In genomic region chr9:111057544-111058370, GRCm38 (mm10) we compare ENCODE assay signal across 8 mouse cellular contexts. TPM values are rescaled to one million over a fixed set of nuclear protein-coding genes. Genes with fewer than 3 reads are reported as not detected.
DNase-seq lines count a peak whose midpoint lies in the region; ATAC-seq lines count a peak whose summit lies in the region.

No protein-coding gene starts in this region.

- no peak for DNase-seq in hindbrain, embryonic 11.5 days (ENCODE audit: low spot score)
- DNase-seq in 3134 (ENCODE audit: extremely low read depth, insufficient read length, low spot score), result peak; percentile 10
- no peak for DNase-seq in liver, embryonic 11.5 days (ENCODE audit: low spot score)
- DNase-seq in natural killer cell, adult 2 months (ENCODE audit: low spot score in 2 of 2), result no peak
- DNase-seq in adrenal gland, postnatal 4 days (ENCODE audit: low spot score in 2 of 2), result no peak
- DNase-seq in thymus, postnatal 36 days, result no peak

- no peaks in the 10 kb centered on the region for H3K27me3 ChIP-seq in hindbrain, embryonic 12.5 days
- no peaks in the 10 kb centered on the region for H3K27me3 ChIP-seq in hindbrain, embryonic 11.5 days (ENCODE audit: control insufficient read depth, insufficient read depth, low read length)
- no peaks in the 10 kb centered on the region for H3K27me3 ChIP-seq in liver, embryonic 11.5 days (replicated peaks; ENCODE audit: control insufficient read depth, insufficient read depth, low read length)

- H3K4me2 ChIP-seq in hindbrain, embryonic 12.5 days (replicated peaks), result peak overlapping the region; percentile 39; the same call in 1 of the 2 replicates
- H3K4me2 ChIP-seq in hindbrain, embryonic 11.5 days (replicated peaks; ENCODE audit: low read depth, low read length), result no peak overlapping the region
- peak overlapping the region; percentile 89 for H3K4me2 ChIP-seq in liver, embryonic 11.5 days

- WGBS in hindbrain, embryonic 12.5 days, result 75% methylated on average over 14 of the region's 14 CpGs
- WGBS in hindbrain, embryonic 11.5 days, result 70% methylated on average over 14 of the region's 14 CpGs
- 47% methylated on average over 14 of the region's 14 CpGs for WGBS in liver, embryonic 11.5 days

- H3K27ac ChIP-seq in hindbrain, embryonic 12.5 days, result no peak overlapping the region
- no peak overlapping the region for H3K27ac ChIP-seq in hindbrain, embryonic 11.5 days (ENCODE audit: low read depth, low read length)
- H3K27ac ChIP-seq in brown adipose tissue, adult 24 weeks (replicated peaks; ENCODE audit: low read depth, low read length), result peak overlapping the region; percentile 73
- H3K27ac ChIP-seq in liver, embryonic 11.5 days (ENCODE audit: low read depth, low read length), result peak overlapping the region; percentile 95

- no peak overlapping the region for H3K4me3 ChIP-seq in hindbrain, embryonic 12.5 days
- no peak overlapping the region for H3K4me3 ChIP-seq in hindbrain, embryonic 11.5 days (ENCODE audit: low read depth, low read length)
- H3K4me3 ChIP-seq in brown adipose tissue, adult 24 weeks (ENCODE audit: insufficient read depth, low read depth, low read length), result peak overlapping the region; percentile 73
- peak overlapping the region; percentile 66 for H3K4me3 ChIP-seq in liver, embryonic 11.5 days (ENCODE audit: low read depth, low read length)

- no peak overlapping the region for H3K9ac ChIP-seq in hindbrain, embryonic 12.5 days
- no peak overlapping the region for H3K9ac ChIP-seq in hindbrain, embryonic 11.5 days (ENCODE audit: low read depth, low read length)
- H3K9ac ChIP-seq in liver, embryonic 11.5 days (ENCODE audit: low read depth, low read length), result peak overlapping the region; percentile 74

- ATAC-seq in hindbrain, embryonic 12.5 days (ENCODE audit: low FRiP score), result no peak
- no peak for ATAC-seq in hindbrain, embryonic 11.5 days (ENCODE audit: low FRiP score)
- no peak; the same call in 1 of the 2 replicates for ATAC-seq in liver, embryonic 11.5 days (replicated peaks; ENCODE audit: low FRiP score)

- H3K4me1 ChIP-seq in hindbrain, embryonic 12.5 days, result no peaks in the 10 kb centered on the region
- no peaks in the 10 kb centered on the region for H3K4me1 ChIP-seq in hindbrain, embryonic 11.5 days (replicated peaks; ENCODE audit: control insufficient read depth, insufficient read depth, low read length)
- H3K4me1 ChIP-seq in brown adipose tissue, adult 24 weeks (ENCODE audit: control insufficient read depth, insufficient read depth, insufficient read length, low read length), result peaks cover 7% of the 10 kb centered on the region
- peaks cover 35% of the 10 kb centered on the region for H3K4me1 ChIP-seq in liver, embryonic 11.5 days (replicated peaks; ENCODE audit: control insufficient read depth, insufficient read depth, low read length)

- H3K36me3 ChIP-seq in hindbrain, embryonic 12.5 days, result no peaks in the 10 kb centered on the region
- no peaks in the 10 kb centered on the region for H3K36me3 ChIP-seq in hindbrain, embryonic 11.5 days (ENCODE audit: control insufficient read depth, insufficient read depth, low read length)
- no peaks in the 10 kb centered on the region for H3K36me3 ChIP-seq in liver, embryonic 11.5 days (ENCODE audit: control insufficient read depth, insufficient read depth, low read length)

- no peaks in the 10 kb centered on the region for H3K9me3 ChIP-seq in hindbrain, embryonic 12.5 days (replicated peaks)
- H3K9me3 ChIP-seq in hindbrain, embryonic 11.5 days (ENCODE audit: control insufficient read depth, low read length), result no peaks in the 10 kb centered on the region
- H3K9me3 ChIP-seq in liver, embryonic 11.5 days (ENCODE audit: control insufficient read depth, low read length), result no peaks in the 10 kb centered on the region

RNA-seq across cellular contexts. Expression of gene Ccrl2, which starts 0.4 kb away (rescaled TPM):
- polyA plus RNA-seq in hindbrain, embryonic 12.5 days (2016; fragmentation: Nextera tagmentation; extraction: Ambion mirVana), result 0.97 and 1.4 TPM in 2 replicates
- polyA plus RNA-seq in hindbrain, embryonic 11.5 days (2014; fragmentation: Nextera tagmentation; extraction: Ambion mirVana), result 0.68 and 1.7 TPM in 2 replicates
- 1.3 and 1.6 TPM in 2 replicates for polyA plus RNA-seq in brown adipose tissue, adult 24 weeks (2012; ENCODE audit: insufficient read depth, insufficient read length, missing spikeins)
- 4.7 and 5.2 TPM in 2 replicates for polyA plus RNA-seq in liver, embryonic 11.5 days (2014; fragmentation: Nextera tagmentation; extraction: Ambion mirVana)
- 1 to 10 TPM; 4.3 to 4.8 TPM for total RNA-seq in adrenal gland, postnatal 4 days (2021)

RNA-seq across cellular contexts. Expression of gene Ltf, which starts 38.7 kb away (rescaled TPM):
- polyA plus RNA-seq in hindbrain, embryonic 12.5 days (2016; fragmentation: Nextera tagmentation; extraction: Ambion mirVana), result 1.8 and 2.4 TPM in 2 replicates
- 0.95 TPM in 1 of 2 replicates, not detected in the other for polyA plus RNA-seq in hindbrain, embryonic 11.5 days (2014; fragmentation: Nextera tagmentation; extraction: Ambion mirVana)
- polyA plus RNA-seq in brown adipose tissue, adult 24 weeks (2012; ENCODE audit: insufficient read depth, insufficient read length, missing spikeins), result not detected in 2 replicates
- polyA plus RNA-seq in liver, embryonic 11.5 days (2014; fragmentation: Nextera tagmentation; extraction: Ambion mirVana), result 7.2 and 8.8 TPM in 2 replicates
- 10 to 100 TPM; 17.6 to 44.5 TPM for total RNA-seq in adrenal gland, postnatal 4 days (2021)

RNA-seq across cellular contexts. Expression of gene Lrrfip2, which starts 59.6 kb away (rescaled TPM):
- 50.5 and 53.7 TPM in 2 replicates for polyA plus RNA-seq in hindbrain, embryonic 12.5 days (2016; fragmentation: Nextera tagmentation; extraction: Ambion mirVana)
- polyA plus RNA-seq in hindbrain, embryonic 11.5 days (2014; fragmentation: Nextera tagmentation; extraction: Ambion mirVana), result 52.2 and 57.4 TPM in 2 replicates
- 36.9 and 43.5 TPM in 2 replicates for polyA plus RNA-seq in brown adipose tissue, adult 24 weeks (2012; ENCODE audit: insufficient read depth, insufficient read length, missing spikeins)
- 40.0 and 40.3 TPM in 2 replicates for polyA plus RNA-seq in liver, embryonic 11.5 days (2014; fragmentation: Nextera tagmentation; extraction: Ambion mirVana)
- 10 to 100 TPM; 55.1 to 55.9 TPM for total RNA-seq in adrenal gland, postnatal 4 days (2021)

Comparison
In these comparisons a context has a peak if more than half of its experiments do, and no peak if none do; other contexts are left out.
1. H3K27ac ChIP-seq: peak in brown adipose tissue, adult 24 weeks (single experiment) and liver, embryonic 11.5 days (single experiment); none in hindbrain, embryonic 12.5 days (single experiment) and hindbrain, embryonic 11.5 days (single experiment).
2. H3K4me3 ChIP-seq: peak in brown adipose tissue, adult 24 weeks (single experiment) and liver, embryonic 11.5 days (single experiment); none in hindbrain, embryonic 12.5 days (single experiment) and hindbrain, embryonic 11.5 days (single experiment).